Mouse (Mus musculus) heart, adult 2 months (tissue): ENCODE measurements around the gene Chst8. TPM values are rescaled to one million over a fixed set of nuclear protein-coding genes. Genes with fewer than 3 reads are reported as not detected.

Experiments
- DNase-seq, 2 experiments: peaks; one replicate each; pipeline ENCODE4 v3.0.0; 2021
- H3K27ac ChIP-seq: fragments of 200-600 bp; 2 replicates; pipeline ENCODE4 v1.8.1; 2022
- H3K27me3 ChIP-seq: fragments of 200-500 bp; 2 replicates; pipeline ENCODE4 v1.6.1; 2012; ENCODE audit warnings: mild to moderate bottlenecking, low read length, inconsistent platforms, mixed read lengths; ENCODE audit not compliant: control insufficient read depth, insufficient read depth
- H3K36me3 ChIP-seq: fragments of 200-500 bp; 2 replicates; pipeline ENCODE4 v1.6.1; 2012; ENCODE audit warnings: low read length, inconsistent platforms; ENCODE audit not compliant: control insufficient read depth, insufficient read depth
- H3K4me1 ChIP-seq: fragments of 200-500 bp; 2 replicates; pipeline ENCODE4 v1.6.1; 2011; ENCODE audit warnings: low read length; ENCODE audit not compliant: control insufficient read depth, insufficient read depth
- H3K4me3 ChIP-seq: fragments of 200-600 bp; 2 replicates; pipeline ENCODE4 v1.8.1; 2022
- H3K79me2 ChIP-seq: fragments of 200-500 bp; replicated peaks from 2 replicates; pipeline ENCODE4 v1.6.1; 2012; ENCODE audit warnings: mild to moderate bottlenecking, inconsistent platforms, low read length, moderate library complexity, mixed read lengths; ENCODE audit not compliant: control insufficient read depth, insufficient read depth
- H3K9ac ChIP-seq: fragments of 200-500 bp; 2 replicates; pipeline ENCODE4 v1.6.1; 2012; ENCODE audit warnings: low read depth, mild to moderate bottlenecking, control low read depth, inconsistent platforms, low read length, mixed read lengths
- CTCF ChIP-seq: fragments of 200-600 bp; IDR thresholded peaks from 2 replicates; pipeline ENCODE4 v1.8.1; 2022; ENCODE audit warnings: antibody characterized with exemption, mild to moderate bottlenecking, moderate library complexity
- EP300 ChIP-seq: fragments of 200-500 bp; IDR thresholded peaks from 2 replicates; pipeline ENCODE4 v1.6.1; 2011; ENCODE audit warnings: low read depth, low read length, control low read depth; ENCODE audit not compliant: insufficient read depth
- POLR2A ChIP-seq: fragments of 200-500 bp; IDR thresholded peaks from 2 replicates; pipeline ENCODE4 v1.6.1; 2011; ENCODE audit warnings: mild to moderate bottlenecking, low read depth, low read length, control low read depth; ENCODE audit not compliant: insufficient read depth
- WGBS: fragments of 180-500 bp; shearing (Covaris S2); methylation state at CpG from one replicate; pipeline ENCODE4 v1.1.7; 2018; 5-methylcytosine and 5-hydroxymethylcytosine counted together
- intact Hi-C: fragments of 180-260 bp; cut with DNase I; formaldehyde crosslinking; loops from one replicate; pipeline ENCODE4 v1.15.1; 2025
- polyA plus RNA-seq: library from polyadenylated mRNA; depleted of rRNA; stranded (reverse); fragments of >200 nt; gene quantifications from 2 replicates; pipeline ENCODE4 v1.2.3, GENCODE M21; 2012
- total RNA-seq, 2 experiments: library from RNA; stranded (reverse); gene quantifications; 2 replicates each; pipeline ENCODE4 v1.2.3; 2021

Chst8 gene
- total and polyA plus RNA-seq, 3 experiments = 0.39 to 0.41 TPM; not detected in 1

GRCm38 (mm10) chr7:34694898-34695297 is 117.6 kb downstream of the Chst8 start:
- Histone ChIP-seq H3K4me1 (no peaks in the 10 kb centered on the region), H3K27ac (no peak overlapping the region), H3K9ac (no peak overlapping the region), H3K4me3 (no peak overlapping the region), H3K27me3 (no peaks in the 10 kb centered on the region), H3K36me3 (no peaks in the 10 kb centered on the region), H3K79me2 (no peaks in the 10 kb centered on the region)
- WGBS = 50% methylated on average over 9 of the region's 9 CpGs
- TF ChIP-seq CTCF = no peak
- no peak for TF ChIP-seq POLR2A
- no peak for TF ChIP-seq EP300
- DNase-seq = no peak
- intact Hi-C loops = no loop called here

- Histone ChIP-seq H3K4me1 (no peaks in the 10 kb centered on the region), H3K36me3 (no peaks in the 10 kb centered on the region), H3K79me2 (no peaks in the 10 kb centered on the region), H3K27me3 (no peaks in the 10 kb centered on the region), H3K4me3 (no peak overlapping the region), H3K27ac (no peak overlapping the region), H3K9ac (no peak overlapping the region)
- no peak for DNase-seq
- WGBS = 94% methylated on average over 13 of the region's 13 CpGs
- TF ChIP-seq EP300 (no peak), POLR2A (no peak), CTCF (no peak)
- intact Hi-C loops = no loop called here
Measured at GRCm38 (mm10) chr7:34693916-34694315, 118.6 kb downstream of the Chst8 start.

GRCm38 (mm10) chr7:34693072-34693471 is 119.4 kb downstream of the Chst8 start:
- no peak for DNase-seq
- Histone ChIP-seq H3K4me1 (no peaks in the 10 kb centered on the region), H3K4me3 (no peak overlapping the region), H3K9ac (no peak overlapping the region), H3K27me3 (no peaks in the 10 kb centered on the region), H3K36me3 (no peaks in the 10 kb centered on the region), H3K27ac (no peak overlapping the region), H3K79me2 (no peaks in the 10 kb centered on the region)
- intact Hi-C loops = no loop called here
- 80% methylated on average over 4 of the region's 4 CpGs for WGBS
- TF ChIP-seq POLR2A = no peak
- no peak for TF ChIP-seq EP300
- no peak for TF ChIP-seq CTCF

- H3K9ac ChIP-seq = no peak overlapping the region
- H3K4me3 ChIP-seq = no peak overlapping the region
- WGBS = 65% methylated on average over 13 of the region's 13 CpGs
- intact Hi-C loops = no loop called here
- DNase-seq = no peak
- H3K27me3 ChIP-seq = no peaks in the 10 kb centered on the region
- no peaks in the 10 kb centered on the region for H3K4me1 ChIP-seq
- no peaks in the 10 kb centered on the region for H3K79me2 ChIP-seq
- H3K36me3 ChIP-seq = no peaks in the 10 kb centered on the region
- no peak for TF ChIP-seq EP300
- TF ChIP-seq POLR2A = no peak
- no peak for TF ChIP-seq CTCF
- no peak overlapping the region for H3K27ac ChIP-seq
Measured at GRCm38 (mm10) chr7:34690111-34690510, 122.4 kb downstream of the Chst8 start.

DNA sequence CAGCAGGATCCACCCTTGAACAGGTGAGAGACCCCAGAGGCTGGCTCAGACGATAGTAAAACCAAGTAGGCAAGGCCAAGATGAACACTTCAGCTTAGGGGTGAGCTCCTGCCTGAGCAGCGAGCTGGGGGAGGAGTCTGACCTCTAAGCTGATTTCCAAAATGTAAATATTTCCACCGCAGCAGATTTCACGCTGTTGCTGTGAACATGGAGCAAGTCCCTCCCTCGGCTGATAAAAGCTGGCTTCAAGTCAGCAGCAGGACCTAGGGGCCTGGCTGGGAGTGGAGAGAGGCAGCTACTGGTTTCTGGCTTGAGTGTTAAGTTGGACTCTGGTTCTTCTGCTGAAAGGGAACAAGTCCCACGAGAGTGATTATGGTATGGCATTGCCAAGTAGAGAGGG is 123.5 kb downstream of the Chst8 start:
- Histone ChIP-seq H3K27me3 (no peaks in the 10 kb centered on the region), H3K27ac (no peak overlapping the region), H3K4me1 (no peaks in the 10 kb centered on the region), H3K79me2 (no peaks in the 10 kb centered on the region), H3K9ac (no peak overlapping the region), H3K4me3 (no peak overlapping the region), H3K36me3 (no peaks in the 10 kb centered on the region)
- intact Hi-C loops = no loop called here
- no peak for DNase-seq
- no peak for TF ChIP-seq EP300
- no peak for TF ChIP-seq POLR2A
- TF ChIP-seq CTCF = no peak
- 11% methylated on average over 6 of the region's 6 CpGs for WGBS

DNA sequence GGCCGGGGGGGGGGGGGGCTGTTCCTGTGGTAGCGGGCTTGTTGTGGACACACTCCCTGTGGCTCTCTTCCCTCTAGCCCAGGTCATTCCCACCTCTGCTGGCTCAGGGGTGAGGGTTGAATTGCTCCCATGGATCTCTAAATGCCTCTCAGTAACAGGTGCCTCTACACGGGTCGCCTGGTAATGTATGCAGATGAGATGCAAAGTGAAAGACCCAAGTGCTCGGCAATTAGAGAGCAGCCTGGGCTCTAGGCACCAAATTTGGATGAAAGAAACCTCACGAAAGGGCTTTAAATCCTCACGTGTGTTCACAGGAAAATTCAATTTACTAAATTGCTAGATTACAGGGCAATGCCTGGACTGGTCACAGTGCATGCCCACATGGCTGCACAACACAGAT is 126.7 kb downstream of the Chst8 start:
- Histone ChIP-seq H3K4me1 (no peaks in the 10 kb centered on the region), H3K27me3 (no peaks in the 10 kb centered on the region), H3K4me3 (no peak overlapping the region), H3K9ac (no peak overlapping the region), H3K79me2 (no peaks in the 10 kb centered on the region), H3K27ac (no peak overlapping the region), H3K36me3 (no peaks in the 10 kb centered on the region)
- 44% methylated on average over 7 of the region's 7 CpGs for WGBS
- no peak for TF ChIP-seq EP300
- no peak for TF ChIP-seq POLR2A
- no peak for TF ChIP-seq CTCF
- intact Hi-C loops = no loop called here
- no peak for DNase-seq

DNA sequence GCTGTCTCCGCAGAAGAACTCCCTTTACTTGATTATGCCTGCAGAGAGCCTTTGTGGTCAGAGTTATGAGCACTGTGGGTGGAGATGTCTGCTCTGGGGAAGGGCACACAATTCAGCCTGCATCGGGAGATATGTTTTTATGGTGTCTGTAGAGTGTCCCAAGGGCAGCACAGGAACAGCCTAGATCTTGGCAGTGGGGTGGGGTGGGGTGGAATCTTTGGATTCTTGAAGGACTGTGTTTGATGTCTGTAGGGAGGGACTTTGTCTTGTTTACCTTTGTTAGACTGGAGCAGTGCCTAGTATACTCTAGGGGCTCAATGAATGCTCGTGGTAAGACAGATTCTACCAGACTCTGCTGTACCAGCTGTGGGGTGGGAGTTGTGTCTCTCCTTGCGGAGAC is 127.3 kb downstream of the Chst8 start:
- no peaks in the 10 kb centered on the region for H3K27me3 ChIP-seq
- DNase-seq = no peak
- H3K4me1 ChIP-seq = no peaks in the 10 kb centered on the region
- TF ChIP-seq EP300 (no peak), CTCF (no peak), POLR2A (no peak)
- no peaks in the 10 kb centered on the region for H3K36me3 ChIP-seq
- no peak overlapping the region for H3K9ac ChIP-seq
- intact Hi-C loops = no loop called here
- no peak overlapping the region for H3K4me3 ChIP-seq
- WGBS = 37% methylated on average over 4 of the region's 4 CpGs
- H3K79me2 ChIP-seq = no peaks in the 10 kb centered on the region
- no peak overlapping the region for H3K27ac ChIP-seq
